Mouse (Mus musculus) ES-Bruce4 (cell line): Measurements from ENCODE around the gene S1pr4.

ENCODE experiments used
- CTCF ChIP-seq: IDR thresholded peaks from one replicate; pipeline ENCODE4 v1.8.1; 2011; ENCODE audit warnings: low read depth, low read length
- EP300 ChIP-seq: IDR thresholded peaks from 2 replicates; pipeline ENCODE4 v1.6.1; 2011; ENCODE audit warnings: low read depth, low read length; ENCODE audit not compliant: insufficient read depth
- POLR2A ChIP-seq: IDR thresholded peaks from one replicate; pipeline ENCODE4 v1.8.1; 2011; ENCODE audit warnings: low read length; ENCODE audit not compliant: insufficient read depth

DNA sequence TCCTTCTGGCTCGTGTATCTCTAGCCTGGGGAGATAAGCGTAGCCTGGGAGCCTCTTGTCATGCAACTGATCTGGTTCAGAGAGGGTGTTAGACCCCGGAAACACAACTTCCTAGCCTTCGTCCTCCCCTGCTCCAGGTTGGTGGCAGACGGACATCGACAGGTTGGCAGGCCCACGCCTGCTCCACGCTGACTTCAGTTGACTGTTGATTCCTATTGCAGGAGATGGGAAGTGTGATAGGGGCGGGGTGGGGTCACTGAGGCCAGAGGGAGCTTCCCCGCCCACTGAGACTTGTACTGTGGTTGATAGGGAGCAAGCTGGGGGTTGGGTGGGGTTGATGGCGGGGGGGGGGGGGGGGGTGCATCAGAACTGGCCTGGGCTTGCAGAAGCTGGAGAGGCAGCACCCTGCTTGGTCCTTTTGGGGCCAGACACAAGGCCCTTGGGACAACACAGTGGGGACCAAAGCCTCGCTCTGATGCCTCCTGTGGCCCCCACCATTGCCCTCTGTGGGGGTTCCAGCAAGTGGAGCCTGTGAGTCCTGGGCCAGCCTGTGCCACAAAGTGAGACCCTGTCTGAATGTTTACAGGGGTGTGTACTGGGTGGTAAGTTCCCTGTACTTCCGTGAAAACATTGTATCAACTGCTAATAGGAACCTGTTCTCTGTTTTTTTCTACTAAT lies 25.2 kb upstream of the S1pr4 start:
- TF ChIP-seq POLR2A (no peak), CTCF (no peak), EP300 (no peak)
